Mouse (Mus musculus) CH12.LX (cell line): ENCODE results near the gene Tk1. TPM values are rescaled to one million over a fixed set of nuclear protein-coding genes. Genes with fewer than 3 reads are reported as not detected.

Source experiments
- DNase-seq: peaks from one replicate; pipeline ENCODE4 v3.0.0-alpha.2; 2013; ENCODE audit errors: extremely low read depth
- H3K27ac ChIP-seq: 2 replicates; pipeline ENCODE4 v1.5.1; 2012; ENCODE audit warnings: low read depth, mild to moderate bottlenecking, control low read depth, moderate library complexity; ENCODE audit not compliant: insufficient read depth
- H3K27me3 ChIP-seq: replicated peaks from 2 replicates; pipeline ENCODE3; 2012; ENCODE audit warnings: inconsistent platforms
- H3K36me3 ChIP-seq, 2 experiments: replicated peaks in 1 of 2; 2 replicates each; pipeline versions ENCODE3 to v1.6.1; 2012; ENCODE audit warnings: inconsistent platforms in 1 of 2, low read length in 1 of 2, mild to moderate bottlenecking in 1 of 2, mixed read lengths in 1 of 2, moderate library complexity in 1 of 2; ENCODE audit not compliant: control insufficient read depth in 1 of 2, insufficient read depth in 1 of 2
- H3K4me1 ChIP-seq, 2 experiments: 2 replicates each; pipeline ENCODE4 v1.6.1; 2012; ENCODE audit warnings: inconsistent platforms in 1 of 2, moderate library complexity in 1 of 2; ENCODE audit not compliant: insufficient read depth in 2 of 2, control insufficient read depth in 1 of 2
- H3K4me2 ChIP-seq: 2 replicates; pipeline ENCODE4 v1.6.1; 2012; ENCODE audit warnings: low read depth, mild to moderate bottlenecking, control low read depth; ENCODE audit not compliant: poor library complexity, insufficient read depth, severe bottlenecking
- H3K4me3 ChIP-seq, 3 experiments: fragments of 150-350 bp in 1 of 3; sonication (generic) in 1 of 3; replicated peaks in 1 of 3; 2 replicates each; pipeline versions ENCODE3 to v1.5.1; 2011 to 2012; ENCODE audit warnings: low read depth in 2 of 3, low read length in 2 of 3, mild to moderate bottlenecking in 2 of 3, moderate library complexity in 2 of 3, control low read depth in 1 of 3, improper control_type of control experiment in 1 of 3, inconsistent platforms in 1 of 3, mixed read lengths in 1 of 3; ENCODE audit not compliant: poor library complexity in 1 of 3
- H3K79me2 ChIP-seq: replicated peaks from 2 replicates; pipeline ENCODE4 v1.6.1; 2012; ENCODE audit warnings: mild to moderate bottlenecking, moderate library complexity; ENCODE audit not compliant: control insufficient read depth, poor library complexity, insufficient read depth, severe bottlenecking; ENCODE audit errors: extremely low read depth
- H3K9ac ChIP-seq: 2 replicates; pipeline ENCODE4 v1.6.1; 2012; ENCODE audit warnings: low read depth, mild to moderate bottlenecking, control low read depth, moderate library complexity; ENCODE audit not compliant: insufficient read depth
- H3K9me3 ChIP-seq: replicated peaks from 2 replicates; pipeline ENCODE3; 2012; ENCODE audit warnings: low read length, inconsistent platforms, mixed read lengths
- BHLHE40 ChIP-seq: IDR thresholded peaks from 2 replicates; pipeline ENCODE4 v1.6.1; 2011; ENCODE audit warnings: mild to moderate bottlenecking, low read depth, low read length, improper control_type of control experiment
- E2F4 ChIP-seq: IDR thresholded peaks from 2 replicates; pipeline ENCODE4 v1.6.1; 2011; ENCODE audit warnings: low read depth, low read length, improper control_type of control experiment; ENCODE audit not compliant: insufficient replicate concordance
- ELF1 ChIP-seq: IDR thresholded peaks from 2 replicates; pipeline ENCODE4 v1.6.1; 2014; ENCODE audit warnings: low read depth, mild to moderate bottlenecking, inconsistent platforms, low read length, improper control_type of control experiment
- EP300 ChIP-seq: IDR thresholded peaks from 2 replicates; pipeline ENCODE4 v1.6.1; 2011; ENCODE audit warnings: low read length, improper control_type of control experiment
- ETS1 ChIP-seq: conservative IDR thresholded peaks from 2 replicates; pipeline ENCODE4 v1.6.1; 2012; ENCODE audit warnings: low read depth, mild to moderate bottlenecking, inconsistent platforms, low read length, improper control_type of control experiment, moderate library complexity
- GABPA ChIP-seq: IDR thresholded peaks from 2 replicates; pipeline ENCODE4 v1.6.1; 2012; ENCODE audit warnings: low read depth, low read length, improper control_type of control experiment, inconsistent platforms; ENCODE audit not compliant: insufficient replicate concordance
- HCFC1 ChIP-seq: IDR thresholded peaks from 2 replicates; pipeline ENCODE4 v1.6.1; 2012; ENCODE audit warnings: low read depth, mild to moderate bottlenecking, inconsistent platforms, low read length, improper control_type of control experiment
- IRF4 ChIP-seq: IDR thresholded peaks from 2 replicates; pipeline ENCODE4 v1.6.1; 2014; ENCODE audit warnings: low read depth, mild to moderate bottlenecking, inconsistent platforms, low read length, improper control_type of control experiment
- JUN ChIP-seq: IDR thresholded peaks from 2 replicates; pipeline ENCODE4 v1.6.1; 2011; ENCODE audit warnings: low read depth, mild to moderate bottlenecking, low read length, improper control_type of control experiment, moderate library complexity; ENCODE audit not compliant: insufficient read depth
- MAFK ChIP-seq: IDR thresholded peaks from 2 replicates; pipeline ENCODE4 v1.6.1; 2011; ENCODE audit warnings: low read length, improper control_type of control experiment; ENCODE audit not compliant: insufficient replicate concordance
- MAZ ChIP-seq: IDR thresholded peaks from 2 replicates; pipeline ENCODE4 v1.6.1; 2012; ENCODE audit warnings: low read depth, mild to moderate bottlenecking, inconsistent platforms, low read length, improper control_type of control experiment, moderate library complexity
- MXI1 ChIP-seq: IDR thresholded peaks from 2 replicates; pipeline ENCODE4 v1.6.1; 2011; ENCODE audit warnings: mild to moderate bottlenecking, low read depth, low read length, improper control_type of control experiment
- MYC ChIP-seq: IDR thresholded peaks from 2 replicates; pipeline ENCODE4 v1.6.1; 2011; ENCODE audit warnings: low read depth, mild to moderate bottlenecking, improper control_type of control experiment, low read length
- NELFE ChIP-seq: IDR thresholded peaks from 2 replicates; pipeline ENCODE4 v1.6.1; 2011; ENCODE audit warnings: low read depth, low read length, improper control_type of control experiment
- NRF1 ChIP-seq: IDR thresholded peaks from 2 replicates; pipeline ENCODE4 v1.6.1; 2014; ENCODE audit warnings: low read depth, mild to moderate bottlenecking, inconsistent platforms, low read length, improper control_type of control experiment, moderate library complexity
- PAX5 ChIP-seq: IDR thresholded peaks from 2 replicates; pipeline ENCODE4 v1.6.1; 2012; ENCODE audit warnings: low read length, inconsistent platforms, mixed read lengths
- POLR2AphosphoS2 ChIP-seq: IDR thresholded peaks from 2 replicates; pipeline ENCODE4 v1.6.1; 2011; ENCODE audit warnings: low read depth, low read length, improper control_type of control experiment
- RAD21 ChIP-seq: IDR thresholded peaks from 2 replicates; pipeline ENCODE4 v1.6.1; 2011; ENCODE audit warnings: low read depth, mild to moderate bottlenecking, low read length, improper control_type of control experiment, moderate library complexity
- SIN3A ChIP-seq: IDR thresholded peaks from 2 replicates; pipeline ENCODE4 v1.6.1; 2012; ENCODE audit warnings: low read length, improper control_type of control experiment, inconsistent platforms
- SMC3 ChIP-seq: IDR thresholded peaks from 2 replicates; pipeline ENCODE4 v1.6.1; 2011; ENCODE audit warnings: low read depth, low read length, improper control_type of control experiment
- TBP ChIP-seq: conservative IDR thresholded peaks from 2 replicates; pipeline ENCODE4 v1.6.1; 2011; ENCODE audit warnings: low read depth, low read length, improper control_type of control experiment
- TCF12 ChIP-seq: IDR thresholded peaks from 2 replicates; pipeline ENCODE4 v1.6.1; 2014; ENCODE audit warnings: low read depth, mild to moderate bottlenecking, inconsistent platforms, low read length, improper control_type of control experiment
- UBTF ChIP-seq: IDR thresholded peaks from 2 replicates; pipeline ENCODE4 v1.6.1; 2012; ENCODE audit warnings: low read depth, mild to moderate bottlenecking, inconsistent platforms, low read length, improper control_type of control experiment, moderate library complexity
- USF1 ChIP-seq: IDR thresholded peaks from 2 replicates; pipeline ENCODE4 v1.6.1; 2014; ENCODE audit warnings: low read depth, mild to moderate bottlenecking, inconsistent platforms, low read length, improper control_type of control experiment
- USF2 ChIP-seq: conservative IDR thresholded peaks from 2 replicates; pipeline ENCODE4 v1.6.1; 2011; ENCODE audit warnings: low read depth, low read length, improper control_type of control experiment
- ZC3H11A ChIP-seq: IDR thresholded peaks from 2 replicates; pipeline ENCODE4 v1.6.1; 2012; ENCODE audit warnings: low read depth, mild to moderate bottlenecking, inconsistent platforms, low read length, improper control_type of control experiment
- ZKSCAN1 ChIP-seq: IDR thresholded peaks from 2 replicates; pipeline ENCODE4 v1.6.1; 2012; ENCODE audit warnings: low read depth, inconsistent platforms, low read length, improper control_type of control experiment, borderline replicate concordance
- dilution Hi-C: fragments of 300-500 bp; cut with MboI; formaldehyde crosslinking; loops from 2 replicates; pipeline ENCODE4 v1.14.3; 2020; ENCODE audit warnings: low sequenced_read_pairs; ENCODE audit not compliant: extremely low pct_unique_long_range_greater_than_20kb, extremely low pct_ligation_motif_present
- in situ Hi-C: fragments of 300-500 bp; cut with MboI; formaldehyde crosslinking; loops from 3 replicates; pipeline ENCODE4 v1.14.3; 2019; ENCODE audit warnings: low sequenced_read_pairs, low pct_ligation_motif_present, low pct_unique_long_range_greater_than_20kb, mixed read lengths
- polyA plus RNA-seq: library from polyadenylated mRNA; unstranded; fragments of >175 nt; gene quantifications from 2 replicates; pipeline ENCODE4 v1.2.1, GENCODE M21; 2012; ENCODE audit warnings: low read depth; ENCODE audit not compliant: insufficient read length
- total RNA-seq, 2 experiments: library from RNA; depleted of rRNA; stranded (reverse); fragments of 300-350 nt in 1 of 2; fragments of >200 nt in 1 of 2; gene quantifications; 2 replicates each; pipeline ENCODE4 v1.2.3; 2012 to 2014

The Tk1 gene
- total and polyA plus RNA-seq, 3 experiments: 146 to 235 (median 179) TPM

- TF ChIP-seq UBTF (no peak), EP300 (peak; percentile 55; the same call in 1 of the 2 replicates), USF1 (no peak), RAD21 (no peak), NELFE (no peak), MAFK (no peak), E2F4 (no peak), MAZ (no peak), NRF1 (peak; percentile 15; the same call in 1 of the 2 replicates), ELF1 (peak; percentile 76), ETS1 (no peak), JUN (no peak), IRF4 (no peak), SMC3 (no peak), MYC (no peak), POLR2AphosphoS2 (no peak), ZKSCAN1 (no peak), GABPA (no peak), TCF12 (peak; percentile 91)
Measured at GRCm38 (mm10) chr11:117768725-117769682, 56.9 kb downstream of the Tk1 start (continued).

DNA sequence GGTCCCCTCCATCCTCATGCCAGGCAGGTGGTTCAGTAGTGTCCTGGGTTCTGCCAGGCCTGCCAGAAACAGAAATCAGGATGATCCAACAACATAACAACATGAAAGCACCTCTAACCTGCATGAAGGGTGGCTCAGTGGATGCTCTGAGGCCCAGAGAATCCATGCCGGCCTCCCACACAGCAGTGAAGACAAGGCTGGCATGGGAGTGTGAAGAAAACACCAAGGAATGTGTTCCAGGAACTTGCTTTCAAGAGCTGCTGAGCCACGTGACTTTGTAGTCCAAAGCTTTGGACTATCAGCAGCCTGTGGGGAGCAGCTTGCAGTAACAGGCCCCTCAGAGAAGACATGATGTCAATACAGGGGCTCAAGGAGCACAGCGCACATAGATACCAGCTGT is 59.6 kb downstream of the Tk1 start:
- no peak for DNase-seq
- dilution Hi-C loops: no loop called here
- Histone ChIP-seq H3K79me2 (no peaks in the 10 kb centered on the region), H3K36me3 (peaks cover 60 to 84% of the 10 kb centered on the region in 2 experiments), H3K27ac (no peak overlapping the region), H3K4me2 (no peak overlapping the region), H3K9me3 (no peaks in the 10 kb centered on the region), H3K9ac (no peak overlapping the region), H3K4me3 (no peak overlapping the region), H3K4me1 (peaks cover 8 to 45% of the 10 kb centered on the region in 2 experiments), H3K27me3 (no peaks in the 10 kb centered on the region)
- TF ChIP-seq MAFK: no peak
- no peak for TF ChIP-seq SIN3A
- no peak for TF ChIP-seq ZC3H11A
- no peak for TF ChIP-seq MAZ
- no peak for TF ChIP-seq USF2
- no peak for TF ChIP-seq HCFC1
- TF ChIP-seq MXI1: no peak
- TF ChIP-seq RAD21: no peak
- TF ChIP-seq TBP: no peak
- TF ChIP-seq SMC3: no peak
- no peak for TF ChIP-seq GABPA
- no peak for TF ChIP-seq BHLHE40
- TF ChIP-seq USF1: no peak
- no peak for TF ChIP-seq MYC
- no peak for TF ChIP-seq TCF12
- no peak for TF ChIP-seq PAX5
- no peak for TF ChIP-seq JUN
- TF ChIP-seq NELFE: no peak
- no peak for TF ChIP-seq EP300
- in situ Hi-C loops: no loop called here
